Mouse (Mus musculus) cerebellum, postnatal 10 days (tissue): Measurements from ENCODE around the gene Atpaf2.

Experiments
- DNase-seq, 2 experiments: peaks; one replicate each; pipeline ENCODE4 v3.0.0; 2021; ENCODE audit warnings: mixed read lengths in 2 of 2

Atpaf2 gene

DNA sequence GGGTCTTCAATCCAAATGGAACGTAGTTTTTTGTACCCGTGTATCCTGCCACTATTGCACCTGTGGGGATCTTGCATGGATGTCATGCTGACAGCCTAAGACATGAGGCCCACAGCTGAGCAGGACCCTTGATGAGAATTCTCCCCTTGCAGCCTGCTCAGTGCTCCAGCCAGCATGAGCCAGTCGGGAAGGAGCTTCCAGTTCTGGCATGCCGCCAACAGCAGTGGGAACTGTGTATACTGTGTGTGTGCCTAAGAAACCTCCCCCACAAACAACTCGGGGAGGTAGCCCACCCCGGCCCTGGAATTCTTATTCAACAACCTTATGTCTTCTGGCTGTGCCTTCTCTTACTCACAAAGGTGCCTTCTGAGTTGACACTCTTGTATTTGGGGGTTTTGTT lies 21.7 kb downstream of the Atpaf2 start:
- peak; percentile 67 to 77 for DNase-seq

GRCm38 (mm10) chr11:60391346-60391745 lies 26.9 kb downstream of the Atpaf2 start:
- DNase-seq: no peak

DNA sequence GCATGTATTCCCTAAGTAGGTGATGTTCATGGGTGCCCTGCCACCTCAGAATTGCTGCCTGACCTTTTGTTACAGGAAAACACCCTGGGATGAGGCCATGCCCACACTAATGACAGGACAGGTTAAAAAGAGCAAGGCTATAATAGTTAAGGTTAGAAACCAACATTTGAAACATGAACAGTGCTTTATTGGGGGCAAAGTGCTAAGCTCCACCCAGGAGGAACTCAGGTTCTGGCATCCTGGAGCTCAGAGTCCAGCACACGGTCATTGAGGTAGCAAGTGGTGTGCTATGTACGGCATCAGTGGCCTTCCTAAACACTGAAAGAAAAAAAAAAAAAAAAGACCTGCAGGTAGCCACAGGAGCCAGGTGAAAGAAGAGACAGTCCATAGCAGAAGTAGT lies 30.3 kb downstream of the Atpaf2 start:
- no peak for DNase-seq

GRCm38 (mm10) chr11:60385946-60386345 lies 32.3 kb downstream of the Atpaf2 start:
- DNase-seq: peak; percentile 55 to 58

DNA sequence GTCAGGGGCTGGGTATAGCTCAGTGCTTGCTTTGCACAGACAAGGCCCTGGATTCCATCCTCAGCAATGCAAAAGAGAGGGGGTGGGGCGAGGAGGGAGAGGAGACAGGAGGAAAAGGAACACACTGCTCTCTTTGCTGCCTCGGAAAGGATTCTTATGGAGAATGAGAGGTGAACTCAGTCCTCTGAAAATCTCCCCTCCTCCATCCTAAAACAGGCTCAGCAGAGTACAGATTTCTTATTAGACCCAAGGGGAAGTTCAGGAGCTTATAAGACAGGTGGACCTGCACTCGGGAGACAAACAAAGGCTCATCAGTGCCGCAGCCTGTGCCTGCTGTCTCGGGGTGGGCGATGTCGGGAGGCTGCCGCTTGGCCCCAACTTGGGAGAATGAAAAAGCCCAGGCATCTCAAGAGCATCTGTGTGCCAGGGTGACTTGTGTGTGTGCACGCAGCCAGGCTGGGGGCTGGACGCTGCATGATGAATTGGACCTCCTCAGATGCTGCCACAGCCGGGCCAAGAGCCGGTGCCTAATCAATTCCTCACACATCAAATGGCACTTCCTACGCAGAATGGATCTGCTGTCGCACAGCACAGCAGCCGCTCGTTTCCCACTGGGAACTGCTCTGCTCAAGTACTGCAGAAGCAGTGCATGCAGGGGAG lies 33.4 kb downstream of the Atpaf2 start:
- peak; percentile 68 to 73 for DNase-seq

GRCm38 (mm10) chr11:60383518-60383917 lies 34.7 kb downstream of the Atpaf2 start:
- no peak for DNase-seq

- DNase-seq: no peak
Measured at GRCm38 (mm10) chr11:60374481-60374880, 43.8 kb downstream of the Atpaf2 start.

- DNase-seq: no peak
Measured at GRCm38 (mm10) chr11:60370431-60370830, 47.8 kb downstream of the Atpaf2 start.

DNA sequence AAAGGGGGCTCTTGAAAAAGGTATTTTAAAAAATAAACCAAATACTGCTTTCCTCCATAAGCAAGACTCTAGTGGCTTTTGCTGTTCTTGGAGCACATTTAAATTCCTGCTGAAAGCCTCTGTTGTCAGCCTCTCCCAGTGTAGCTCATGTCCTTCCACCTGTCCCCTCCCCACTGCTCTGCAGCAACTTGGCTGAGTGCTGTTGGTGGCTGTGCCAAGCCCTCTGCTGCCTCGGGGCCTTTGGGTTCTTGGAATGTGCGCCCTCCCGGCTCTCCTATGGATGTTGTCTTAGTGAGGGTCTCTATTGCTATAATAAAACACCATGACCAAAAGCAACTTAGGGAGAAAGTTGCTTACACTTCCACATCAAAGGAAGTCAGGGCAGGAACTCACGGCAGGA lies 48.8 kb downstream of the Atpaf2 start:
- DNase-seq: peak; percentile 68 to 79

GRCm38 (mm10) chr11:60368909-60369308 lies 49.3 kb downstream of the Atpaf2 start:
- no peak for DNase-seq

DNA sequence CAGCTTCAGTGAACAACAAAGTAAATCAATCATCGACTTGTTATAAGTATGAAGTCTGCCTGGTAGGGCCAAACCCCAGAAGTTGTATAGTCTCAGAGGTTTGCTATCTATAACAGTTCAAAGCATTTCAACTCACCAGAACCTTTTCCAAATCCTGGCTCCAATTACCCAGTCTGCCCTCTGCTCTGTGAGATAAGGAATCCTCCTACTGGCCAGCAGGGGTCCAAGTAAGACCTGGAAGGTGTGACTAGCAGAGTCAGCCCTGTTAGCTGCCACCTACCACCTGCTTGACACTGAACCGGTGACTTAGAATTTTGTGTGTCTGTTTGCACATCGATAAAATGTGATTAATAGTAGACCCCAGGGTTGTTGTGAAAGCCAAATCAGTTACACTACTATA lies 51.0 kb downstream of the Atpaf2 start:
- DNase-seq: no peak

DNA sequence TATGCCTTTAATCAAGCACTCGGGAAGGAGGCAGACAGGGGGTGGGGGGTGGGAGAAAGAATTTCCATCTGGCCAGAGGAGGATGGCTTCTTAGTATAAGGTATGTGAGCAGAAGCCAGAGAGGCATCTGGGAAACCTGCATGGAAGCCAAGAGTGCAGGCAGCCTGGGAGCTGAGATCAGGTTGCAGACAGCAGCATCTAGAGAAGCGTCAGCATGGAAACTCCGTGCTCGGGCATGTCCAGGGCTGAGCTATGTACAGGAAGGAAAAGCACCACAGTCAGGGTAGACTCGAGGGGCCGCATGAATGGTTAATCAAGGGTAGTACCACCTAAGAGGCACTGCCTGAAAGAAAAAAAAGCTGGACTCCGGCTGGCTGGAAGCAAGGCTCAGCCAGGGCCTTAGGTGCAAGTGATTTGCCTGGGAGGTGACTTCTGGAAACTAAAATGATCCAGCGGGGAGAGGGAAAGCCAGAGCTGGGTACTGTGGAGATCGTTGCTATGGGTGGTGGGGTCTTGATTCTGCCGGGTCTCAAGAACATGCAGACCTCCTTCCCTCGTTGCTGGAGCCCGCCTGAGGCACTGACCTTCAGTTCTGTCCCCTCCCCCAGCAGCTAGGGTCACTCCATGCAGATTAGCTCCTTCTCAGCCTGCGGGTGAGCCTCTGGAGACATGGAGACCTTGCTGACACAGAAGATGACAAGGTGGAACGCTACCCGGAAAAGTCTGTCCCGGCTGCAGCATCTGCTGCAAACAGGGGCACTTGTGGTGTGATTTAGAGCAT lies 51.8 kb downstream of the Atpaf2 start:
- no peak for DNase-seq

- DNase-seq: no peak
Measured at GRCm38 (mm10) chr11:60360631-60361201, 57.5 kb downstream of the Atpaf2 start.

DNA sequence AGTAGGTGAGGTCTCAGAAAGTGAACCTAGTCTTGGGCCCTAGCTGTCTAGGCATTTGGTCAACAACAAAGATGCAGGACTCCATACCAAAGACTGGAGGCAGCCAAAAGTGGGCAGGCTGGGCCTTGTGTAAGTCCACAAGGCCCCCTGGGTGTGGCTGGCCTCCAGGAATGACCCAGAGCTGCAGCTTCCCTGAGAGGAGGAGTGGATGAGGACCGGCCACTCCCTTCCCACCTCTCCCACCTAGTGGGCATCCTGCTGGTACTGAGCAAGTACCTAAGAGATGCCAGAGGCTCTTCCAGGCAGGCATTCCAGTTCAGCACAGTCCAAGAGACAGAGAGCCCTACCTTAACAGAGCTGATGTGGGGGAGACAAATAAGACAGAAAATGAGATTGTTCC lies 58.3 kb downstream of the Atpaf2 start:
- DNase-seq: no peak

- no peak for DNase-seq
Measured at GRCm38 (mm10) chr11:60359138-60359537, 59.1 kb downstream of the Atpaf2 start.

DNA sequence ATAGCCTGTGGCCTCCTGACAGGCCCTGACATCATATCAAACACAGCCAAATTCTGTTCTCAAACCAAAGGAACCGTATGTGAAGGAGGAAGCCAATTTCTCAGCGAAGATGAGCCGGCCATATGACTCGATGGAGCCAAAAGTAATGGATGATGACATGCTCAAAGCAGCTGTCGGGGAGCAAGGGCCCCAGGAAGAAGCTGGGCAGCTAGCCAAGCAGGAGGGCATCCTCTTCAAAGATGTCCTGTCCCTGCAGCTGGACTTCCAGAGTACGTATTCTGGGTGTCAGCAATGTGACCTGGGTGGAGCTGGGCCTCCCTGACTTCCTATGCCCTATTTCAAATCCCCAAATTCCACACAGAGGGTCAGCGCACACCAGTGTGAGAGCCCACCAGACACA lies 59.7 kb downstream of the Atpaf2 start:
- no peak for DNase-seq

DNA sequence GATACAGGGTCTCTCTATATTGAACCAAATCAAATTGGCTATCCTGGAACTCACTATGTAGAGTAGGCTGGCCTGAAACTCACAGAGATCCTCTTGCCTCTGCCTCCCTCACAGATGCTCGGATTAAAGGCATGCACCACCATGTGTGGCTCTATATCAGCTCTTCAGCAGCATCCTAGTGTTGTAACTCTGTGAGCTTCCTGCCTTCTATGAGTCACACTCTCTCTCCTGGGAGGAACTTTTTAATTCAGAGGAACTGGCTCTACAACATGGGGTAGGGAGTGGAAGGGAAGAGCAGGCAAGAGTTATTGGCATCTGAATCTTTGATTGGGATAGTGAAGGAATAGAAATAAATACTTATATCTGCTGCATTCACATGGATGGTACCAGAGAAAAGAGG lies 61.1 kb downstream of the Atpaf2 start:
- DNase-seq: no peak

GRCm38 (mm10) chr11:60355952-60356351 lies 62.3 kb downstream of the Atpaf2 start:
- DNase-seq: no peak

DNA sequence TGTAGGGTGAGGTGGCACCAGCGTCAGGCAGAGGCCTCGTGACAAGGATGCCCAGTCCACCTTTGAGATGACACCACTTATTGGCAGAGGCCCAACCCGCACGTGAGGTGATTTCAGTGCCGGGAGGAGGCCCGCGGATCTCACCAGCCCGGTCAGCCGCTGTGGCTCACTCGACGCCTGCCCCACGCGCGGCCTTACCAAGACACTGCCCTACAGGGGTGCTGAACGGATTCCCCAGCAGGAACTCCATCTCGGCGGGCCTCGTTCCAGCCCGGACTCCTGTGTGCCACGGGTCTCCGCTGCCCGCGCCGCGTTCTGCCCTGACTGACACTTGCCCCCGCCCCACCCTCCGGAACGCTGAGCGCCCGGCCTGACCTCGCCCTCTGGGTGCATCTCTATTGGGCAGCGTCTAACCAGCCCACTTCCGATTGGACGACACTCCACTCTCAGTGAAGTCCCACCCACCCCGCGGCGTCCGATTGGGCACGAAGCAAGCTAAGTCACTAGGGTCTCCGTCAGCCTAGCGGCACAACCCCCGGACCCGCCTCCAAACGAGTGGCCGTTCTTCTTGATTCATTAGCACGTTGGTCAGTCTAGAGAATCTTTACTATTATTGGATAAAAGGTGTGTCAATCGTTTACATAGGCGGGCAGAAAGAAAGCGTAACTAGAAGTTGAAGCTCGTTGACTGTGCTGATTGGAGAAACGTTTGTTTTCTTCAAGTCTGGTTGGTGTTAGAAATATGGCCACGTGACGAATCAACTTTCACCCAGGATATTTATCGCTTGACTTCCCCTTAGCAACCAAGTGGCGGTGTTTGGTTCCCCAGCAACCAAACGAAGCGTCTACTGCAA lies 65.5 kb downstream of the Atpaf2 start, which contains the start of the genes Tom1l2 and Drc3:
Gene Tom1l2 (minus strand): TSS at position 347 of the 853 bp plus-strand sequence.
Gene Drc3 (plus strand): TSS at position 771 of the 853 bp plus-strand sequence.
- DNase-seq: peak; percentile 99 to 100

DNA sequence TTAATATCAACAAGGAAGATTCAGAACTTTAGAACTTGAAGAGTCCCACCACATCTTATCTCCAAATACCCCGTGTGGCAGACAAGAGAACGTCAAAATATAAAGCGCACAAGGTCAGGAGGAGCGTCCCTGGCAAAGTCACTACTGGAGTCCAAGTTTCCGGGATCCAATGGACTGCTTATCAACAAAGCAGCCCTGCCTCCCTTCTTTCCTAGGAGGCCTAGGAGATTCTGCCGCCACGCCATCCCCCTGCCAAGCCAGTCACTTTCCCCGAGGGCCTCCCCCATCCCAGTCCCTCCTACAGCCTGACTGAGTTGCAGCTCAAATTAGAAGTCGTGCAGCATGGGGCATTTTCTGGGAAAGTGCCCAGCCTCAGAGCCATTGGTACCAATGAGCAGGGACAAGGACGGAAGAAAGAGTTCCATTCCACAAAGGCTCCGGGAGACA lies 66.3 kb downstream of the Atpaf2 start:
- peak; percentile 67 to 68 for DNase-seq

- DNase-seq: no peak
Measured at GRCm38 (mm10) chr11:60351388-60351787, 66.9 kb downstream of the Atpaf2 start.
